Mouse (Mus musculus): ENCODE data around the gene Tmem151b. TPM values are rescaled to one million over a fixed set of nuclear protein-coding genes. Genes with fewer than 3 reads are reported as not detected.

Gene Tmem151b
- 0.01 TPM in 1 of 2 replicates, not detected in the other for polyA plus RNA-seq (2012)

DNA sequence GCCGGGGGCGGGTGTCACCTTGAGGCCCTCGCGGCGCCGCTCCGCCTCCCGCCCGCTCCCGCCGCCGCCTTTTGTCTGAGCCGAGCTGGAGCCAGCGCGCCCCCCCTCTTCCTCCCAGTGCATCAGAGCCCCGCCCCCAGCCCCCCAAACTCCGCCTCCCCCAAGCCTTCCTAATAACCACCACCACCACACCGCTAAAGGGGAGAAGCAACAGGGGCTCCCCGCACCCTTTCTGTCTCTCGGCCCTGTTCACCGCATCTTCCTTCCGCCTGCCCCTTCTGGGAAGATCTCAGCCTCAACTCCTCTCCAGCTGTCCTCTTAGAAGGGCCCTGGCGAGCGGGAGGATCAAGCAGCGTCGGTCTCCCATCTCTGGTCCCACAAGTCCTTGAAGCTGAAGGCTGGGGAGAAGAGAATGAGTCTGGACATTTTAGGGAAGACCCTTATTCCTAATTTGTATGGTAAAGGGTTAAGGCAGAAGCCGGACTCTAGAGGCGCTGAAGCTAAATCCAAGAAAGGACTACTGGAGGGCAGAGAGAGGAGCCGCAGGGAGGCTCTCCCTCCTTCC is at the start of gene Tmem151b:
Tmem151b (minus strand) TSS at position 61 of the 565 bp plus-strand sequence.
- no peaks in the 10 kb centered on the region for H3K36me3 ChIP-seq (ENCODE audit: control insufficient read depth)
- peaks cover 5% of the 10 kb centered on the region; the same call in 1 of the 2 replicates for H3K9me3 ChIP-seq (ENCODE audit: control insufficient read depth, low read length)
- TF ChIP-seq TAL1 (IDR thresholded peaks at IDR 0.05; ENCODE audit: low read length) (no peak), GATA1 (IDR thresholded peaks at IDR 0.05; ENCODE audit: low read length) (no peak)
- peaks cover 91% of the 10 kb centered on the region for H3K27me3 ChIP-seq (ENCODE audit: control insufficient read depth)
- no peak within 1 kb of the TSS for H3K4me3 ChIP-seq (replicated peaks)
- peaks cover 2% of the 10 kb centered on the region for H3K4me1 ChIP-seq (ENCODE audit: control insufficient read depth)

DNA sequence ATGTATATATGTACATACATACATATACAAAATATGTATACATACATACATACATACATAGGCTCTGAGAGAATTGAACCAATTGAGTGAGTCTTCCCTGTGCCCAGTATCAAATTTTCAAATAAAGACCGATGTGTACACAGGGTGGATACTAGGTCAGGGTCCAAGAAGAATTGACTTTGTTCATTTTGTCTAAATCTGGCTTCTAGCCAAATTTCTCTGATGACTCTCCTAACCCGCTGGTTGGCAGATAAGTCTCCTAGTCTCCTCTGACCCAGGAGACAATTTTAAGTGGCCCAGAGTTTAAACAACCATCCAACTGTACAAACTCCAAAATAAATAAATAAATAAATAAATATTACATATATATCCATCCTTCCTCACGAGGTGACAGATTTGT is 49.4 kb upstream of the Tmem151b start:
- Histone ChIP-seq H3K27me3 (ENCODE audit: control insufficient read depth) (no peaks in the 10 kb centered on the region; the same call in 1 of the 2 replicates), H3K36me3 (ENCODE audit: control insufficient read depth) (peaks cover 8% of the 10 kb centered on the region), H3K9me3 (ENCODE audit: control insufficient read depth, low read length) (no peaks in the 10 kb centered on the region), H3K4me3 (replicated peaks) (peak overlapping the region; percentile 66), H3K4me1 (ENCODE audit: control insufficient read depth) (peaks cover 93% of the 10 kb centered on the region)
- TF ChIP-seq GATA1 (IDR thresholded peaks at IDR 0.05; ENCODE audit: low read length): no peak
- TF ChIP-seq TAL1 (IDR thresholded peaks at IDR 0.05; ENCODE audit: low read length): no peak

DNA sequence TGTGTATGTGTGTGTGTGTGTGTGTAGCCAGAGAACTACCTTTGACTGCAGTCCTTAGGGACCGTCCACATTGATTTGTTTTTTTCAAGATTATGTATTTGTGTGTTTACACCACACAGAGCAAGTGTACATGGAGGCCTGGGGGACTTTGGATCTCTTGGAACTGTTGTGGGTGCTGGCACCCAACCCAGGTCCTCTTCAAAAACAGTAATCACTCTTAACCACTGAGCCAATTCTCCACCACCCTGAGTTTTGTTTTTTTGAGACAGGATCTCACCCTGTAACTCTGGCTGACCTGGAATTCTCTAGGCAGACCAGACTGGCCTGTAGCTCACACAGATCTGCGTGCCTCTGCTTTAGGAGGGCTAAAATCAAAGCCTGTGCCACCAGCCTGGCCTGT is 48.9 kb upstream of the Tmem151b start:
- no peaks in the 10 kb centered on the region; the same call in 1 of the 2 replicates for H3K27me3 ChIP-seq (ENCODE audit: control insufficient read depth)
- H3K36me3 ChIP-seq (ENCODE audit: control insufficient read depth): peaks cover 10% of the 10 kb centered on the region
- no peak overlapping the region for H3K4me3 ChIP-seq (replicated peaks)
- H3K4me1 ChIP-seq (ENCODE audit: control insufficient read depth): peaks cover 93% of the 10 kb centered on the region
- H3K9me3 ChIP-seq (ENCODE audit: control insufficient read depth, low read length): no peaks in the 10 kb centered on the region
- TF ChIP-seq GATA1 (IDR thresholded peaks at IDR 0.05; ENCODE audit: low read length): no peak
- no peak for TF ChIP-seq TAL1 (IDR thresholded peaks at IDR 0.05; ENCODE audit: low read length)

DNA sequence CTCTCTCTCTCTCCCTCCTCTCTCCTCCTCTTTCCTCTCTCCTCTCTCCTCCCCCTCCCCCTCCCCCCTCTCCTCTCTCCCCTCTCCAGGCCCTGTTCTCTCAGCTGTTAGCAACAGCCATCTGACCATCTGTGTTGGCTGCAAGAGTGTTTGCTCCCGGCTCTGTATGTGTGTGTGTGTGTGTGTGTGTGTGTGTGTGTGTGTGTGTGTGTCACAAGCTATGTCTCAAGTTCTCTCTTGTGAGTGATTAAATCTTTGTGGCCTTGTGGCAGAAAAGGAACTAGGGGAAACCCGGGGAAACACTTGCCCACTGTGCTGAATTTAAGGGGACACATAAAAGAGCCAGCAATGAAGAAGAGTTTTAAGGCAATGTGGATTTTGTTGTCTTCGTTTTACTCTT is 48.3 kb upstream of the Tmem151b start:
- no peaks in the 10 kb centered on the region; the same call in 1 of the 2 replicates for H3K27me3 ChIP-seq (ENCODE audit: control insufficient read depth)
- H3K36me3 ChIP-seq (ENCODE audit: control insufficient read depth): peaks cover 15% of the 10 kb centered on the region
- H3K4me3 ChIP-seq (replicated peaks): no peak overlapping the region
- no peaks in the 10 kb centered on the region for H3K9me3 ChIP-seq (ENCODE audit: control insufficient read depth, low read length)
- TF ChIP-seq TAL1 (IDR thresholded peaks at IDR 0.05; ENCODE audit: low read length) (no peak), GATA1 (IDR thresholded peaks at IDR 0.05; ENCODE audit: low read length) (no peak)
- peaks cover 93% of the 10 kb centered on the region for H3K4me1 ChIP-seq (ENCODE audit: control insufficient read depth)

DNA sequence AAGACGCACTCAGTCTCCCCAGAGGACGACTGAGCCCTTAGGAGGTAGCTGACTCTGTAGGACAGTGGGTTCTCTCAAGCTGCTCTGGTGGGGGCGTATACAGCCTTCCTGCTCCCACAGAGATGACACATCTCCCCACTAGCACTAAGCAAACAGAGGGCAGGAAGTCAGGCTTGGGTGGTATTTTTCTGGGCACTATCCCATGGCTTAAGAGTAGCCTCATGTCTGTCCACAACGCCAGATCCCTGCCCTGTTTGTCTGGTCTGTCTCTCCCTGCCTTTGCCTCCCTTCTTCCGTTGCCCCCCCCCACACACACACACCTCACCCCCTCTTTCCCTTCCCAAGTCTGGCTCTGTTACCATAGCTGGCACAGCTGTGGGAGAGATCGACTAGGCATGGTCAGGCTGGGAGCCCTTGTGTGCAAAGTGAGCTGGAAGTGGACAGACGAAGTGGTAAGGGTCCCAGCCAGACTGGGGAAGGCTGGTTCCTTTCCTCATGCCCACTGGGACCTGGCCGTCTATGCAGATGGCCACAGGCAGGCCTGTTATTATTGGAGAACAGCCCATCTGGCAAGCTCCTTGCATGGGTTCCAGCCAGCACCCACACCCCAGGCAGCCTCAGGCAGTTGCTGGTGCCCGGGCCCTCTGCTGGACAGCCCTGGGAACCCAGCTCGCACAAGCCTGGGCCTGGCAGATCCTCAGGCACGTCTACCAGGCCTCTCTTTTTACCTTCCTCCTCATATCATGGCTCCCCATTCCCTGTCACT is 47.3 kb upstream of the Tmem151b start:
- peak overlapping the region; percentile 17 for H3K4me3 ChIP-seq (replicated peaks)
- TF ChIP-seq TAL1 (IDR thresholded peaks at IDR 0.05; ENCODE audit: low read length): no peak
- TF ChIP-seq GATA1 (IDR thresholded peaks at IDR 0.05; ENCODE audit: low read length): no peak
- no peaks in the 10 kb centered on the region for H3K9me3 ChIP-seq (ENCODE audit: control insufficient read depth, low read length)
- H3K27me3 ChIP-seq (ENCODE audit: control insufficient read depth): no peaks in the 10 kb centered on the region; the same call in 1 of the 2 replicates
- peaks cover 94% of the 10 kb centered on the region for H3K4me1 ChIP-seq (ENCODE audit: control insufficient read depth)
- peaks cover 25% of the 10 kb centered on the region for H3K36me3 ChIP-seq (ENCODE audit: control insufficient read depth)

DNA sequence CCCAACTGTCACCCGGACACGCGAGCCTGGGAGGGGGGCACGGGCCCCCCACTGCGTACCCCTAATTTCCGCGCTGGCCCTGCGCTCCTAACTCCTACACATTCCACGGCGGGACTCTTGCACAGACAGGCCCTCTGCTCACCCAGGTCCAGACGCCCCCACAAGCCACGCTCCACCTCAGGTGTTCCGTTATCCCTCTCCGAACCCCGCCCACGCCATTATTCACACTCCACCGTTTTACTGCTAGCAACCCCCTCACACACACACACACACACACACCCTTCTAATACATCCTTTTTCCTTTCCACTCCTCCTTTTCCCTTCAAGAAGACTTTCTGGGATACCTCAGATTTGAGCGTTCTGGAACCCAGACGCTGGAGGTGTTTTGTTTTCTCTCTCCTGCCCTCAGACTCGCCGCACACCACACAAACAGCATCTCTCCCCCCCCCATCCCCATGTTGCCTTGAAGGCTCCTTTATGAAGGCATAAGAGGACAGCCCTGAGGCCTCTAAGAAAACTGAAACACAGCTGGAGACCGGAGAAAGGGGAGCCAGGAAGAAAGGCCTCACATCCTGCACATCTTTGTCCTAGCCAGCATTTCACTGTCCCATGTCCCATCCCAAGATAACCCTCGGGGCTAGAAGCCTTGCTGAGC is 46.4 kb upstream of the Tmem151b start:
- no peaks in the 10 kb centered on the region for H3K9me3 ChIP-seq (ENCODE audit: control insufficient read depth, low read length)
- no peak for TF ChIP-seq GATA1 (IDR thresholded peaks at IDR 0.05; ENCODE audit: low read length)
- no peak for TF ChIP-seq TAL1 (IDR thresholded peaks at IDR 0.05; ENCODE audit: low read length)
- no peaks in the 10 kb centered on the region for H3K27me3 ChIP-seq (ENCODE audit: control insufficient read depth)
- peaks cover 34% of the 10 kb centered on the region for H3K36me3 ChIP-seq (ENCODE audit: control insufficient read depth)
- peaks cover 94% of the 10 kb centered on the region for H3K4me1 ChIP-seq (ENCODE audit: control insufficient read depth)
- H3K4me3 ChIP-seq (replicated peaks): peak overlapping the region; percentile 100

DNA sequence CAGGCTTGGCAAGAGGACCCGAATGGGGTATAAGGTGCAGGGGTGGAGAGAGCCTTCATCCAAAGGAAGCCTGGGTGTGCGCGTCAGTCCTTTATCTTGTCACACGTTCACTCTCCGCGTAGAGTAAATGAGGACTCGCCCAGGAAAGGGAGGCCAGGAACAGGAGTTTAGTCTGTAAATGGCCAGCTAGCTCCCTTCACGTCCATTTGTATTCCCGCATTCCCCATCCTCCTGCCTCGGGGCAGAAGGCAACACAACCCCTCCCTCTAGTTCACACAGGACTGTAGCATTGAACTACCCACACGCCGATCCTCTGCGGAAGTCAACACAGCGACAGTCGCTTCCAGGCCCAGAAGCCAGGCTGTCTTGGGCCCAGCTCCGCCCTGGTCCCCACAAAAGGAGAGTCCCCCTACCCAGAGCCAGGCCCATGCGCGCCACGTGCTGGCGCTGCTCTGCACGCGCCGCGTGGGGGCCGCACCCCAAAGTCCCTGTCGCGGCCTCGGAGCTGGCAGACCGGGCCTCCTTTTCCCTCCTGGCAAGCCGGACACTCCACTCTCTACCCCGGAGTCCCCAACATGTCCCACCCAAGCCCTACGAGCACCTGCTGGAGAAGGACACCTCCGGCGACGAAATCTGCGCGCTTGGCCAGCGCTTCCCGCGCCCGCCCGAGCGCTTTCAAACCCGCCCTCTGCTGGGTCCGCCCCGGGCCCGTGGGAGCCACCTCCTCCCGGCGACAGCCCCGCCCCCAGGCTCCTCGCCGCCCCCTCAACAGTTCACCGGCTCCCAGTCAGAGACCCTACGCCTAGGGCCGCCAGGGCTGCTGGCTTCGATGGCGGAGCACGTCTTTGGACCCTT is 45.6 kb upstream of the Tmem151b start:
- no peaks in the 10 kb centered on the region for H3K9me3 ChIP-seq (ENCODE audit: control insufficient read depth, low read length)
- no peak for TF ChIP-seq TAL1 (IDR thresholded peaks at IDR 0.05; ENCODE audit: low read length)
- no peak for TF ChIP-seq GATA1 (IDR thresholded peaks at IDR 0.05; ENCODE audit: low read length)
- peaks cover 42% of the 10 kb centered on the region for H3K36me3 ChIP-seq (ENCODE audit: control insufficient read depth)
- no peaks in the 10 kb centered on the region for H3K27me3 ChIP-seq (ENCODE audit: control insufficient read depth)
- peak overlapping the region; percentile 100 for H3K4me3 ChIP-seq (replicated peaks)
- peaks cover 94% of the 10 kb centered on the region for H3K4me1 ChIP-seq (ENCODE audit: control insufficient read depth)

DNA sequence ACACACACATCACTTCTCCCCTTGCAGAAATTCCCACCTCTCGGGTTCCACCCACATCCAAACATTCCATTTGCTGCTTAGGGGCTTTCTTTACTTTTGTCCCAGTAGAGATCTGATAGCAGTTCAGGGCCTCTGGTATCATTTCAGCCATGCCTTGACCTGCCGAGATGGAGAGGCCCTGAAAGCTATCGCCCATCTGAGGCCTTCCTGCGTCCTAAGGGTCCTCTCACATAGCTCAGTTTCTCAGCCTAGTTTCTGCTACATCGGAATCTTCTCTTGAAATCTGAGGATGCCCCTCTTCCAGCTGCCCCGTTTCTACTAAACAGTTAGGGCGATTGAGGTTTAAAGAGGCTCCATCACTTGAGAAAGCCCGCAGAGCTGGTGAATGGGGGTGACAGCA is 44.7 kb upstream of the Tmem151b start:
- 0 out of 2 replicates have a peak, but pooled peaks cover under 1% of the 10 kb centered on the region for H3K9me3 ChIP-seq (ENCODE audit: control insufficient read depth, low read length)
- no peaks in the 10 kb centered on the region; the same call in 1 of the 2 replicates for H3K27me3 ChIP-seq (ENCODE audit: control insufficient read depth)
- H3K4me1 ChIP-seq (ENCODE audit: control insufficient read depth): peaks cover 94% of the 10 kb centered on the region
- peaks cover 51% of the 10 kb centered on the region for H3K36me3 ChIP-seq (ENCODE audit: control insufficient read depth)
- TF ChIP-seq GATA1 (IDR thresholded peaks at IDR 0.05; ENCODE audit: low read length) (peak; percentile 57), TAL1 (IDR thresholded peaks at IDR 0.05; ENCODE audit: low read length) (no peak)
- H3K4me3 ChIP-seq (replicated peaks): peak overlapping the region; percentile 100

All from erythroblast, embryonic 14.5 days (primary cell).